Mouse (Mus musculus) lung, adult 2 months (tissue): ENCODE results near the gene Mdn1.

ENCODE experiments used
- CTCF ChIP-seq: fragments of 200-500 bp; IDR thresholded peaks from 2 replicates; pipeline ENCODE4 v1.5.1; 2011; ENCODE audit warnings: mild to moderate bottlenecking, low read length, control low read depth; ENCODE audit not compliant: insufficient read depth
- POLR2A ChIP-seq: fragments of 200-500 bp; IDR thresholded peaks from 2 replicates; pipeline ENCODE4 v1.6.1; 2011; ENCODE audit warnings: low read depth, mild to moderate bottlenecking, control low read depth, low read length, borderline replicate concordance; ENCODE audit errors: extremely low read depth

DNA sequence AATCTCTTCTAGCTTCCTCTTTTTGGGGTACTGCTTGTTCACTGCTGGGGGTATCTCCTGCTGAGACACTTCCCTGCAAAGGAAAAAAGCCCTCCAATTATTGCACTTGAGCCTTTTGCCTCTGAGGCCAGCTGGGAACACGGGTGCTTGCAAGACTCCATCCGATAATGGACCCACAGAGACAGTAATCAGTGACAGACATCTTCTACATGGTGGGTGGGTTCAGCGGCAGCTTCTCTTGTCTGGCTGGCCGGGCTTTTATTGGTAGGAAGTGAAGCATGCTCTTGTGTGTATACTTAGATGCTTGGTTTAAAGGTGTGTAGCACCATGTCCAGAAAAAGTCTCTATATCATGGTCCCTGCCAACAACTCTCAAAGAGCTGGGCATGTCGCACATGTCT is 160.6 kb downstream of the Mdn1 start:
- no peak for TF ChIP-seq POLR2A
- TF ChIP-seq CTCF, result no peak
